Mouse (Mus musculus) erythroblast, embryonic 14.5 days (primary cell): Measurements from ENCODE around the gene Erf.

ENCODE experiments used
- GATA1 ChIP-seq: IDR thresholded peaks from 2 replicates; pipeline ENCODE4 v1.6.1; 2012; ENCODE audit warnings: low read length, inconsistent platforms, mixed read lengths
- TAL1 ChIP-seq: IDR thresholded peaks from 3 replicates; pipeline ENCODE4 v1.6.1; 2012; ENCODE audit warnings: low read length, inconsistent platforms, mixed read lengths

DNA sequence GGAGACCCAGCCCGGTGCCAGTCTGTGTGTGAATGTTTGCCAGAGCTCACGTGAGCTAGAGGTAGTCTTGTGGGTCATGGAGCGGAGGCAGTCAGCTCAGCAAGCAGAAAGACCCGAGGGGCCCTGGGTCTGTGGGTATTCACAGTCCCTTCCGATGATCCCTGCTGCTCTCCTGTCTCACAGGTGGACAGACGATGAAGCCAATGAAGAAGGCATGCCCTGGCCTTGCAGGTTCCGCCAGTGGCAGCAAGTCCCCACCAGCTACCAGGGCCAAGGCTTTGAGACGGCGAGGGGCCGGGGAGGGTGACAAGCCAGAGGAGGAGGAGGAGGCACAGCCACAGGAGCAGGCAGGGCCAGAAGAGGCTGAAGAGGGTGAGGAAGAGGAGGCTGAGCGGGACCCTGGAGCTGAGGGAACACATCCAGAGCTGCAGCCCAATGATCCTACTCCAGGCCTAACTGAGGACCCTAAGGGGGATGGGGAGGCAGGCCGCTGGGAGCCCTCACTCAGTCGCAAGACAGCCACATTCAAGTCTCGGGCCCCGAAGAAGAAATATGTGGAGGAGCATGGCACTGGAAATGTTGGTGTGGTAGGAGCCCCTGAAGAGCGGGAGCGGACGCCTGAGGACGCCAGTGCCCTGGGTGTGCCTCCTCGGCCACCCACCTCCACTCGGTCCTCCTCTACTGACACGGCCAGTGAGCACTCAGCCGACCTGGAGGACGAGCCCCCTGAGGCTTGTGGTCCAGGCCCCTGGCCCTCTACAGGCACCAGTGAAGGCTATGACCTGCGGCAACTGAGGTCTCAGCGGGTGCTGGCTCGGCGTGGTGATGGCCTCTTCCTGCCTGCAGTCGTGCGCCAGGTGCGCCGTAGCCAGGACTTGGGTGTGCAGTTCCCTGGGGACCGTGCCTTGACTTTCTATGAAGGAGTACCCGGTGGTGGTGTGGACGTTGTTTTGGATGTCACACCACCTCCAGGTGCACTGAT lies 20.4 kb upstream of the Erf start:
- TF ChIP-seq GATA1 (no peak), TAL1 (no peak)
